Mouse (Mus musculus) kidney, embryonic 15.5 days (tissue): Measurements from ENCODE around the gene Dop1b. TPM values are rescaled to one million over a fixed set of nuclear protein-coding genes. Genes with fewer than 3 reads are reported as not detected.
A peak's percentile ranks its signal among the peaks of the same experiment; 100 is the strongest.
"Not testable (repeated sequence)": the region's sequence is repeated elsewhere in the genome, so short reads cannot be mapped to it uniquely, and the experiment has no call there.

ENCODE experiments used
- ATAC-seq: fragments of 200-750 bp; cut with Nextera tagmentation; replicated peaks from 2 replicates; pipeline ENCODE4 v1.8.0; 2017; ENCODE audit warnings: moderate TSS enrichment; ENCODE audit not compliant: low FRiP score
- H3K27ac ChIP-seq: fragments of 300-500 bp; sonication (generic); 2 replicates; pipeline ENCODE4 v1.5.1; 2015; ENCODE audit warnings: mild to moderate bottlenecking, inconsistent platforms
- H3K27me3 ChIP-seq: fragments of 300-500 bp; sonication (generic); 2 replicates; pipeline ENCODE4 v1.6.1; 2015; ENCODE audit warnings: inconsistent platforms
- H3K36me3 ChIP-seq: fragments of 300-500 bp; sonication (generic); 2 replicates; pipeline ENCODE4 v1.6.1; 2015; ENCODE audit warnings: inconsistent platforms
- H3K4me1 ChIP-seq: fragments of 300-500 bp; sonication (generic); 2 replicates; pipeline ENCODE4 v1.6.1; 2015; ENCODE audit warnings: inconsistent platforms
- H3K4me2 ChIP-seq: fragments of 300-500 bp; sonication (generic); 2 replicates; pipeline ENCODE4 v1.6.1; 2015; ENCODE audit warnings: moderate library complexity, mild to moderate bottlenecking, inconsistent platforms
- H3K4me3 ChIP-seq: fragments of 300-500 bp; sonication (generic); replicated peaks from 2 replicates; pipeline ENCODE4 v1.5.1; 2015; ENCODE audit warnings: mild to moderate bottlenecking, inconsistent platforms
- H3K9ac ChIP-seq: fragments of 300-500 bp; sonication (generic); 2 replicates; pipeline ENCODE4 v1.6.1; 2015; ENCODE audit warnings: mild to moderate bottlenecking, inconsistent platforms
- H3K9me3 ChIP-seq: fragments of 300-500 bp; sonication (generic); replicated peaks from 2 replicates; pipeline ENCODE4 v1.6.1; 2016; ENCODE audit warnings: inconsistent platforms
- WGBS: fragments of 180-500 bp; shearing (Covaris S2); methylation state at CpG from one replicate; pipeline ENCODE4 v1.1.7; 2015; ENCODE audit warnings: mixed read lengths; 5-methylcytosine and 5-hydroxymethylcytosine counted together
- polyA plus RNA-seq: library from polyadenylated mRNA; unstranded; fragments of >200 nt; fragmentation: Nextera tagmentation; extraction: Ambion mirVana; gene quantifications from 2 replicates; pipeline ENCODE4 v1.2.1, GENCODE M21; 2015

Dop1b gene
- polyA plus RNA-seq, 1 experiment from 2014 or later: 20.0 TPM

GRCm38 (mm10) chr16:93807961-93808554 lies 96.4 kb downstream of the Dop1b start:
- Histone ChIP-seq H3K9ac (no peak overlapping the region), H3K4me2 (peak overlapping the region; percentile 15; the same call in 1 of the 2 replicates), H3K27ac (peak overlapping the region; percentile 84), H3K27me3 (no peaks in the 10 kb centered on the region), H3K4me1 (peaks cover 33% of the 10 kb centered on the region), H3K9me3 (peaks cover 10% of the 10 kb centered on the region), H3K4me3 (no peak overlapping the region), H3K36me3 (peaks cover 36% of the 10 kb centered on the region)
- ATAC-seq: peak; percentile 77
- 11% methylated on average over 8 of the region's 8 CpGs for WGBS

GRCm38 (mm10) chr16:93815856-93816736 lies 104.4 kb downstream of the Dop1b start:
- WGBS: 47% methylated on average over 20 of the region's 20 CpGs
- ATAC-seq: peak; percentile 63; the same call in 1 of the 2 replicates
- Histone ChIP-seq H3K4me3 (no peak overlapping the region), H3K9ac (no peak overlapping the region), H3K36me3 (peaks cover 15% of the 10 kb centered on the region), H3K9me3 (peaks cover 10% of the 10 kb centered on the region), H3K27me3 (no peaks in the 10 kb centered on the region), H3K27ac (peak overlapping the region; percentile 85), H3K4me2 (peak overlapping the region; percentile 31), H3K4me1 (peaks cover 32% of the 10 kb centered on the region)

GRCm38 (mm10) chr16:93816861-93817260 lies 105.2 kb downstream of the Dop1b start:
- H3K4me1 ChIP-seq: peaks cover 32% of the 10 kb centered on the region
- H3K9me3 ChIP-seq: peaks cover 3% of the 10 kb centered on the region; the same call in 1 of the 2 replicates
- peaks cover 8% of the 10 kb centered on the region for H3K36me3 ChIP-seq
- H3K9ac ChIP-seq: no peak overlapping the region
- no peak for ATAC-seq
- no peaks in the 10 kb centered on the region for H3K27me3 ChIP-seq
- H3K4me2 ChIP-seq: 0 out of 2 replicates have a peak overlapping the region, but pooled peaks have one; percentile 31
- peak overlapping the region; percentile 85 for H3K27ac ChIP-seq
- H3K4me3 ChIP-seq: no peak overlapping the region
- 48% methylated on average over 7 of the region's 7 CpGs for whole genome bisulfite sequencing

GRCm38 (mm10) chr16:93817371-93817770 lies 105.7 kb downstream of the Dop1b start:
- H3K9ac ChIP-seq: no peak overlapping the region
- no peak overlapping the region for H3K4me2 ChIP-seq
- no peak overlapping the region for H3K4me3 ChIP-seq
- no peak for ATAC-seq
- WGBS: 58% methylated on average over 5 of the region's 5 CpGs
- no peaks in the 10 kb centered on the region for H3K9me3 ChIP-seq
- peaks cover 3% of the 10 kb centered on the region for H3K36me3 ChIP-seq
- no peak overlapping the region; the same call in 1 of the 2 replicates for H3K27ac ChIP-seq
- H3K4me1 ChIP-seq: peaks cover 32% of the 10 kb centered on the region
- no peaks in the 10 kb centered on the region for H3K27me3 ChIP-seq

- Histone ChIP-seq H3K36me3 (no peaks in the 10 kb centered on the region), H3K4me1 (peaks cover 32% of the 10 kb centered on the region), H3K27ac (no peak overlapping the region; the same call in none of the 2 replicates), H3K9ac (no peak overlapping the region), H3K9me3 (peaks cover 9% of the 10 kb centered on the region; the same call in 1 of the 2 replicates), H3K4me2 (peak overlapping the region; percentile 44), H3K27me3 (no peaks in the 10 kb centered on the region), H3K4me3 (no peak overlapping the region)
- ATAC-seq: peak; percentile 64
- 2% methylated on average over 12 of the region's 12 CpGs for WGBS
These were observed 107.1 kb downstream of the Dop1b start for GRCm38 (mm10) chr16:93818691-93819324.

GRCm38 (mm10) chr16:93819325-93819696 lies 107.6 kb downstream of the Dop1b start:
- no peak overlapping the region for H3K27ac ChIP-seq
- H3K4me1 ChIP-seq: peaks cover 32% of the 10 kb centered on the region
- no peak overlapping the region for H3K9ac ChIP-seq
- no peaks in the 10 kb centered on the region for H3K36me3 ChIP-seq
- 32% methylated on average over 4 of the region's 4 CpGs for whole genome bisulfite sequencing
- no peaks in the 10 kb centered on the region for H3K27me3 ChIP-seq
- H3K9me3 ChIP-seq: peaks cover 14% of the 10 kb centered on the region; the same call in 1 of the 2 replicates
- ATAC-seq: no peak
- peak overlapping the region; percentile 44 for H3K4me2 ChIP-seq
- H3K4me3 ChIP-seq: no peak overlapping the region

GRCm38 (mm10) chr16:93820040-93820439 lies 108.3 kb downstream of the Dop1b start:
- Histone ChIP-seq H3K9me3 (peaks cover 14% of the 10 kb centered on the region; the same call in 1 of the 2 replicates), H3K9ac (no peak overlapping the region), H3K27ac (no peak overlapping the region), H3K36me3 (no peaks in the 10 kb centered on the region), H3K27me3 (no peaks in the 10 kb centered on the region), H3K4me3 (no peak overlapping the region), H3K4me1 (peaks cover 32% of the 10 kb centered on the region), H3K4me2 (no peak overlapping the region)
- ATAC-seq: no peak
- WGBS: 75% methylated on average over 1 of the region's 1 CpGs

- Histone ChIP-seq H3K27me3 (no peaks in the 10 kb centered on the region), H3K27ac (no peak overlapping the region), H3K4me1 (peaks cover 22% of the 10 kb centered on the region), H3K4me2 (no peak overlapping the region), H3K36me3 (no peaks in the 10 kb centered on the region), H3K9ac (no peak overlapping the region), H3K4me3 (no peak overlapping the region), H3K9me3 (peaks cover 14% of the 10 kb centered on the region; the same call in 1 of the 2 replicates)
- 84% methylated on average over 3 of the region's 3 CpGs for WGBS
- no peak for ATAC-seq
These were observed 110.0 kb downstream of the Dop1b start for GRCm38 (mm10) chr16:93821706-93822105.

GRCm38 (mm10) chr16:93822433-93823225 lies 110.9 kb downstream of the Dop1b start:
- Histone ChIP-seq H3K4me1 (peaks cover 17% of the 10 kb centered on the region), H3K9me3 (peaks cover 14% of the 10 kb centered on the region; the same call in 1 of the 2 replicates)
- 84% methylated on average over 5 of the region's 8 CpGs for WGBS
- H3K36me3 ChIP-seq, H3K4me2 ChIP-seq, H3K4me3 ChIP-seq, H3K27me3 ChIP-seq, H3K27ac ChIP-seq, ATAC-seq, H3K9ac ChIP-seq: not testable (repeated sequence)

- Histone ChIP-seq H3K9me3 (peaks cover 14% of the 10 kb centered on the region; the same call in 1 of the 2 replicates), H3K27me3 (no peaks in the 10 kb centered on the region), H3K4me3 (no peak overlapping the region), H3K36me3 (no peaks in the 10 kb centered on the region), H3K4me2 (no peak overlapping the region), H3K4me1 (no peaks in the 10 kb centered on the region; the same call in 1 of the 2 replicates), H3K9ac (no peak overlapping the region), H3K27ac (no peak overlapping the region)
- WGBS: 87% methylated on average over 4 of the region's 4 CpGs
- ATAC-seq: no peak
These were observed 113.1 kb downstream of the Dop1b start for GRCm38 (mm10) chr16:93824799-93825198.

GRCm38 (mm10) chr16:93825463-93825862 lies 113.8 kb downstream of the Dop1b start:
- no peaks in the 10 kb centered on the region for H3K27me3 ChIP-seq
- WGBS: 89% methylated on average over 4 of the region's 4 CpGs
- no peak overlapping the region for H3K27ac ChIP-seq
- no peak overlapping the region for H3K4me2 ChIP-seq
- H3K9ac ChIP-seq: no peak overlapping the region
- H3K36me3 ChIP-seq: no peaks in the 10 kb centered on the region
- H3K4me1 ChIP-seq: peaks cover 5% of the 10 kb centered on the region
- ATAC-seq: no peak
- peaks cover 14% of the 10 kb centered on the region; the same call in 1 of the 2 replicates for H3K9me3 ChIP-seq
- H3K4me3 ChIP-seq: no peak overlapping the region
